Mouse (Mus musculus): Measurements from ENCODE around the gene Gzmn. TPM values are rescaled to one million over a fixed set of nuclear protein-coding genes. Genes with fewer than 3 reads are reported as not detected.
"Not testable (repeated sequence)": the region's sequence is repeated elsewhere in the genome, so short reads cannot be mapped to it uniquely, and the experiment has no call there.

Gzmn gene
- polyA plus RNA-seq, 1 experiment from 2014 or later: not detected

DNA sequence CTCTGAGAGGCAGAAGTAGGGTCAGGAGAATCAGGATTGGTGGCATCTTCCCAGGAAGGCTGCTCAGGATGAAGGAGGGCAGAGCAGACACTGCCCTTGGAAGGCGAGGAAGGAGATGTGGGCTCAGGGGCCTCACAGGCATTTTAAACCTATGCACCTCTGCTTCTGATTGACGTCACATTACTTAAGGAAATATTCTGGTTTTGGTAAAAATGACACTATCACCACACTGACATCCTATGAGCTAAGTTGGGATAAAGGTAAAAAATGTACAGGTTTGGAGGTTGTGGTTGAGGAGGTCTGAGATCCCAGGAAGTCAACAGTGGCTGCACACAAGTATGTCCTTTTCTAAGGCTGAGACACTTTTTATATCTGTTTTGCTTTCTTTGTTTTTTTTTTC, 14.9 kb downstream of the Gzmn start, which contains the start of gene Gzmg:
Gzmg (minus strand) TSS at position 101 of the 400 bp plus-strand sequence.
- H3K4me2 ChIP-seq (replicated peaks); ATAC-seq (ENCODE audit: insufficient number of reproducible peaks, low FRiP score, low TSS enrichment, low read depth): not testable (repeated sequence)
- WGBS: 70% methylated on average over 2 of the region's 2 CpGs

DNA sequence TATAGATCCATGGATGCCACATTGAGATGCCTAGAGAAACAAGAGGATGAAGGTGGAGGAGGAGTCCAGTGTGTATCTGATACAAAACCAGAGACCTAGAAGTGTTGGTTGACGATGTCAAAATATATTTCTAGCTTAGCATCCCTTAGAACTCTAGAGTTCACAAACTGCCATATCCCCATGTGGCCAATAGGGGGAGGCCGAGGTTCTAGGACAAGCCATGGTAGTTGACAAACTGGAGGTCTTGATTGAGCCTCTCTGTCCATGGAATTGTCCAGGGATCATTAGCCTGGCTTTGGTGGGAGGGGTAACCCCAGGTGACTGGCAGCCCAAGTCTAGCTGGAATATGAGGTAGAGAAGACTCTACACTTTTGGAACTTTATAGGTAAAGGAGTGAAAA, 19.1 kb downstream of the Gzmn start:
- Histone ChIP-seq H3K4me1 (no peaks in the 10 kb centered on the region), H3K27ac (replicated peaks) (no peak overlapping the region), H3K9me3 (replicated peaks) (no peaks in the 10 kb centered on the region), H3K27me3 (no peaks in the 10 kb centered on the region), H3K9ac (no peak overlapping the region), H3K4me3 (replicated peaks) (no peak overlapping the region), H3K36me3 (no peaks in the 10 kb centered on the region), H3K4me2 (replicated peaks) (no peak overlapping the region)
- no peak for ATAC-seq (ENCODE audit: insufficient number of reproducible peaks, low FRiP score, low TSS enrichment, low read depth)
- 68% methylated on average over 2 of the region's 2 CpGs for WGBS

More for the DNA sequence above, 14.9 kb downstream of the Gzmn start, which contains the start of gene Gzmg:
- not testable (repeated sequence) for H3K36me3 ChIP-seq; H3K27me3 ChIP-seq; H3K4me1 ChIP-seq; H3K9me3 ChIP-seq (replicated peaks); H3K27ac ChIP-seq (replicated peaks); H3K4me3 ChIP-seq (replicated peaks); H3K9ac ChIP-seq

DNA sequence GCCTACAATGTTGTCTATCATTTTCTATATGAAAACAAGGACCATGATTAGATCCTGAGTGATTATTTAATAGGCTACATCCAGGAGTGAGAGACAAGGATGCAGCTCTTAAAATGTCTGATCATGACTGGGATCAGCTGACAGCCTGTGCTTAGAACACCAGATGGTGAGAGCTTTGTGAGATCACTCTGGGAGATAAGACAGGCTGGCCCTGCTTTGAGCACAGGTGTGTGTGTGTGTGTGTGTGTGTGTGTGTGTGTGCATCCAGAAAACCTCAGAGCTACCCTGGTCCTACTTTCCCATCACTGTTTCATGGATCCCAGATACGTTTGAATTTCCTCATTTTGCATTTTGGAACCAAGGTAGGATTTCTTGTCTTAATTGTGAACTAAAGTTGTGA, 40.7 kb downstream of the Gzmn start:
- not testable (repeated sequence) for H3K36me3 ChIP-seq; H3K4me1 ChIP-seq; H3K4me3 ChIP-seq (replicated peaks); H3K4me2 ChIP-seq (replicated peaks); H3K9me3 ChIP-seq (replicated peaks); ATAC-seq (ENCODE audit: insufficient number of reproducible peaks, low FRiP score, low TSS enrichment, low read depth); H3K27ac ChIP-seq (replicated peaks); H3K27me3 ChIP-seq; H3K9ac ChIP-seq
- WGBS: 71% methylated on average over 1 of the region's 1 CpGs

DNA sequence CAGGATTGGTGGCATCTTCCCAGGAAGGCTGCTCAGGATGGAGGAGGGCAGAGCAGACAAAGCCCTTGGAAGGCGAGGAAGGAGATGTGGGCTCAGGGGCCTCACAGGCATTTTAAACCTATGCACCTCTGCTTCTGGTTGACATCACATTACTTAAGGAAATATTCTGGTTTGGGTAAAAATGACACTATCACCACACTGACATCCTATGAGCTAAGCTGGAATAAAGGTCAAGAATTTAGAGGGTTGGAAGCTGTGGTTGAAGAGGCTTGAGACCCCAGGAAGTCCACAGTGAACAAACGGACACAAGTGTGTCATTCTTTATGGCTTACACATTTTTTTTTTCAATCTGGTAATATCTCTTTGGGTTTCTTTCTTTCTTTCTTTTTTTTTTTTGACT, 41.9 kb downstream of the Gzmn start, which contains the start of gene Gzmd:
Gzmd (minus strand) TSS at position 101 of the 400 bp plus-strand sequence.
- H3K4me2 ChIP-seq (replicated peaks); H3K9ac ChIP-seq; ATAC-seq (ENCODE audit: insufficient number of reproducible peaks, low FRiP score, low TSS enrichment, low read depth); H3K36me3 ChIP-seq; H3K27me3 ChIP-seq; H3K4me1 ChIP-seq; H3K27ac ChIP-seq (replicated peaks); H3K4me3 ChIP-seq (replicated peaks); H3K9me3 ChIP-seq (replicated peaks): not testable (repeated sequence)
- 72% methylated on average over 2 of the region's 2 CpGs for WGBS

DNA sequence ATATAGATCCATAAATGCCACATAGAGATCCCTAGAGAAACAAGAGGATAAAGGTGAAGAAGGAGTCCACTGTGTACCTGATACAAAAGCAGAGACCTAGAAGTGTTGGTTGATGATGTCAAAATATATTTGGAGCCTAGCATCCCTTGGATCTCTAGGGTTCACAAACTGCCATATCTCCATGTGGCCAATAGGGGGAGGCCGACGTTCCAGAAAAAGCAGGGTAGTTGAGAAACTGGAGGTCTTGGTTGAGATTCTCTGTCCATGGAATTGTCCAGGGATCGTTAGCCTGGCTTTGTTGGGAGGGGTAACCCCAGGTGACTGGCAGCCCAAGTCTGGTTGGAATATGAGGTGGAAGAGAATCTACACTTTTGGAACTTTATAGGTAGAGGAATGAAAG, 46.1 kb downstream of the Gzmn start:
- no peak for ATAC-seq (ENCODE audit: insufficient number of reproducible peaks, low FRiP score, low TSS enrichment, low read depth)
- H3K4me1 ChIP-seq: no peaks in the 10 kb centered on the region
- no peaks in the 10 kb centered on the region for H3K36me3 ChIP-seq
- H3K9me3 ChIP-seq (replicated peaks): no peaks in the 10 kb centered on the region
- H3K4me3 ChIP-seq (replicated peaks): no peak overlapping the region
- H3K9ac ChIP-seq: no peak overlapping the region
- H3K4me2 ChIP-seq (replicated peaks): no peak overlapping the region
- no peak overlapping the region for H3K27ac ChIP-seq (replicated peaks)
- 48% methylated on average over 3 of the region's 3 CpGs for WGBS
- H3K27me3 ChIP-seq: no peaks in the 10 kb centered on the region

DNA sequence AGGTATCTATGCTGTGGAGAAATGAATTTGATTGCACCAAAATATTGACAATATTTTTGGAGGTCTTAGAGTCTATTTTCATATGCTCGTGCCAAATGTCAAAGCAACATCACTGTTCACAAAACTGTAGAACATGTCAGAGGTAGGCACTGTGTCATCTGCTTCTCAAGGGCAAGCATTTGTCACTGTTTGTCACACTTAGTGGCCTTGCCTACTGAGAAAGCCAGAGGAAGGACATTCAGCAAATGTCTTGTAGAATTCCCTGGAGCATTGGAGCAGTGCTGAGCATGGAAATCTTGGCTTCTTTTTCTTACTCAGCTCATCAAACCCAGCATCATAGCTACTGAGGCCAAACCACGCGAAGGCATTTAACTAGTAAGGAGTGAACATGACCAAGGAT, 50.9 kb downstream of the Gzmn start:
- H3K4me3 ChIP-seq (replicated peaks): no peak overlapping the region
- 81% methylated on average over 3 of the region's 3 CpGs for WGBS
- no peak for ATAC-seq (ENCODE audit: insufficient number of reproducible peaks, low FRiP score, low TSS enrichment, low read depth)

DNA sequence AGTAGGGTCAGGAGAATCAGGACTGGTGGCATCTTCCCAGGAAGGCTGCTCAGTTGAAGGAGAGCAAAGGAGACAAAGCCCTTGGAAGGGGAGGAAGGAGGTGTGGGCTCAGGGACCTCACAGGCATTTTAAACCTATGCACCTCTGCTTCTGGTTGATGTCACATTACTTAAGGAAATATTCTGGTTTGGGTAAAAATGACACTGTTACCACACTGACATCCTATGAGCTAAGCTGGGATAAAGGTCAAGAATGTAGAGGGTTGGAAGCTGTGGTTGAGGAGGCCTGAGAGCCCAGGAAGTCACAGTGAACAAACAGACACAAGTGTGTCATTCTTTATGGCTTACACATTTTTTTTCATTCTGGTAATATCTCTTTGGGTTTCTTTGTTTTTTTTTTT, 53.9 kb downstream of the Gzmn start, which contains the start of gene Gzme:
Gzme (minus strand) TSS at position 101 of the 400 bp plus-strand sequence.
- no peak within 1 kb of the TSS for H3K27ac ChIP-seq (replicated peaks)
- no peak within 1 kb of the TSS for H3K9ac ChIP-seq
- no peaks in the 10 kb centered on the region for H3K27me3 ChIP-seq
- H3K4me2 ChIP-seq (replicated peaks): no peak within 1 kb of the TSS
- H3K9me3 ChIP-seq (replicated peaks): no peaks in the 10 kb centered on the region
- H3K4me3 ChIP-seq (replicated peaks): no peak within 1 kb of the TSS
- no peaks in the 10 kb centered on the region for H3K4me1 ChIP-seq
- no peaks in the 10 kb centered on the region for H3K36me3 ChIP-seq
- ATAC-seq (ENCODE audit: insufficient number of reproducible peaks, low FRiP score, low TSS enrichment, low read depth): no peak

More for the DNA sequence above, 50.9 kb downstream of the Gzmn start:
- Histone ChIP-seq H3K27ac (replicated peaks) (no peak overlapping the region), H3K27me3 (no peaks in the 10 kb centered on the region), H3K4me1 (no peaks in the 10 kb centered on the region), H3K9me3 (replicated peaks) (no peaks in the 10 kb centered on the region), H3K36me3 (no peaks in the 10 kb centered on the region), H3K9ac (no peak overlapping the region), H3K4me2 (replicated peaks) (no peak overlapping the region)

Other genes starting within 250 kb of the Gzmn start
- 320 and 374 TPM in 2 replicates for gene Cma1, start 229.9 kb downstream of the Gzmn start, polyA plus RNA-seq (2015; fragmentation: Nextera tagmentation; extraction: Ambion mirVana)
- gene Cma2, start 223.6 kb downstream of the Gzmn start, polyA plus RNA-seq (2015; fragmentation: Nextera tagmentation; extraction: Ambion mirVana): 0.67 and 0.88 TPM in 2 replicates
- gene Mcpt1, start 156.6 kb downstream of the Gzmn start, polyA plus RNA-seq (2015; fragmentation: Nextera tagmentation; extraction: Ambion mirVana): 0.38 and 0.65 TPM in 2 replicates
- not detected in 2 replicates for gene Mcpt9, start 144.1 kb downstream of the Gzmn start, polyA plus RNA-seq (2015; fragmentation: Nextera tagmentation; extraction: Ambion mirVana)
- 3.2 and 3.6 TPM in 2 replicates for gene Mcpt2, start 132.6 kb downstream of the Gzmn start, polyA plus RNA-seq (2015; fragmentation: Nextera tagmentation; extraction: Ambion mirVana)
- gene Mcpt4, start 112.3 kb downstream of the Gzmn start, polyA plus RNA-seq (2015; fragmentation: Nextera tagmentation; extraction: Ambion mirVana): 25.7 and 32.1 TPM in 2 replicates
- gene Mcpt8, start 89.3 kb downstream of the Gzmn start, polyA plus RNA-seq (2015; fragmentation: Nextera tagmentation; extraction: Ambion mirVana): 1.5 and 2.2 TPM in 2 replicates
- gene Ctsg, start 72.0 kb downstream of the Gzmn start, polyA plus RNA-seq (2015; fragmentation: Nextera tagmentation; extraction: Ambion mirVana): 0.28 and 0.67 TPM in 2 replicates
- gene Gzme, start 54.0 kb downstream of the Gzmn start, polyA plus RNA-seq (2015; fragmentation: Nextera tagmentation; extraction: Ambion mirVana): not detected in 2 replicates
- not detected in 2 replicates for gene Gzmd, start 42.0 kb downstream of the Gzmn start, polyA plus RNA-seq (2015; fragmentation: Nextera tagmentation; extraction: Ambion mirVana)
- not detected in 2 replicates for gene Gzmg, start 15.0 kb downstream of the Gzmn start, polyA plus RNA-seq (2015; fragmentation: Nextera tagmentation; extraction: Ambion mirVana)
- gene Gzmf, start 36.8 kb upstream of the Gzmn start, polyA plus RNA-seq (2015; fragmentation: Nextera tagmentation; extraction: Ambion mirVana): not detected in 2 replicates
- gene Gzmc, start 60.1 kb upstream of the Gzmn start, polyA plus RNA-seq (2015; fragmentation: Nextera tagmentation; extraction: Ambion mirVana): 0.25 and 0.31 TPM in 2 replicates
- 0.46 and 0.67 TPM in 2 replicates for gene Gzmb, start 87.7 kb upstream of the Gzmn start, polyA plus RNA-seq (2015; fragmentation: Nextera tagmentation; extraction: Ambion mirVana)
- gene Atp12a, start 190.5 kb upstream of the Gzmn start, polyA plus RNA-seq (2015; fragmentation: Nextera tagmentation; extraction: Ambion mirVana): 0.42 and 0.64 TPM in 2 replicates
- gene Rnf17, start 228.0 kb upstream of the Gzmn start, polyA plus RNA-seq (2015; fragmentation: Nextera tagmentation; extraction: Ambion mirVana): 1.2 and 1.5 TPM in 2 replicates

All from embryonic facial prominence, embryonic 15.5 days (tissue).